In the genomic region with DNA sequence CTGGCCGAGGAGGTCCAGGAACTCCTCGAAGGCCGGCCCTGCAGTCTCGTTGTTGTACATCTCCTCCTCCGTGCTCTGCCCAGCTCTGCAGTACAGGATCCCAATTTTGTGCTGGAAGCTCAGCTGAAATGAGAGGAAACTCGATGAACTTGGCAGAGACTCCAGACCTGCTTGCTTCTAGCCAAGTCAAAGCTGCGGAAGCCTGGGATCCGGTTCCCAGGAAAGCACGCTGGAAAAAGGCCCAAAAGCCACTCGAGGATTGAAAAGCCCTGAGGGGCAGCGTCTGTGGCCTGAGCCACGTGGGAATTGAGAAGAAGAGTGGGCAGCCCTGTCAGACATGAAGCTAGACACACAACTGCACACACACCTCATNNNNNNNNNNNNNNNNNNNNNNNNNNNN, we compare ENCODE assay signal across 8 mouse cellular contexts.
DNase-seq lines count a peak whose midpoint lies in the region; ATAC-seq lines count a peak whose summit lies in the region.
"Had no signal": no experiment of that assay in that cellular context is flagged by ENCODE, and none has a peak within 500 bp of the region (broad histone marks: within the 10 kb centered on the region; RNA-seq: fewer than 3 reads in every experiment).

No protein-coding gene starts in this region.

- no peaks in the 10 kb centered on the region for H3K9me3 ChIP-seq in heart, embryonic 13.5 days
- H3K9me3 ChIP-seq: neural tube, embryonic 12.5 days had no signal

- peaks cover 11% of the 10 kb centered on the region; the same call in 1 of the 2 replicates for H3K4me1 ChIP-seq in heart, embryonic 13.5 days

- H3K27me3 ChIP-seq in heart, embryonic 13.5 days (replicated peaks), result no peaks in the 10 kb centered on the region
- H3K27me3 ChIP-seq: neural tube, embryonic 12.5 days had no signal

- peaks cover 83% of the 10 kb centered on the region for H3K36me3 ChIP-seq in heart, embryonic 13.5 days

- no peak overlapping the region for H3K4me2 ChIP-seq in heart, embryonic 13.5 days
- H3K4me2 ChIP-seq: neural tube, embryonic 12.5 days had no signal

- no peak overlapping the region for H3K4me3 ChIP-seq in heart, embryonic 13.5 days
- H3K4me3 ChIP-seq: neural tube, embryonic 12.5 days had no signal

- peak; percentile 16 for DNase-seq in ovary, postnatal 10 days (ENCODE audit: low spot score)
- DNase-seq in ovary, postnatal 36 days (ENCODE audit: low spot score), result no peak
- peak; percentile 86 to 89 for DNase-seq in cerebellum, postnatal 14 days
- DNase-seq in left cerebral cortex, adult 18-20 months (ENCODE audit: low spot score in 2 of 2), result peak; percentile 18 to 36
- DNase-seq in embryo, embryonic 10.5 days (ENCODE audit: low spot score), result no peak
- DNase-seq in liver, result no peak

- WGBS in heart, embryonic 13.5 days, result 78% methylated on average over 12 of the region's 12 CpGs

- H3K9ac ChIP-seq in heart, embryonic 13.5 days, result no peak overlapping the region
- H3K9ac ChIP-seq: neural tube, embryonic 12.5 days had no signal

- peak overlapping the region; percentile 4; the same call in 1 of the 2 replicates for H3K27ac ChIP-seq in heart, embryonic 13.5 days (replicated peaks)
- H3K27ac ChIP-seq: neural tube, embryonic 12.5 days had no signal

- ATAC-seq in heart, embryonic 13.5 days (ENCODE audit: extremely low read depth, insufficient number of reproducible peaks, low FRiP score, low TSS enrichment), result no peak

Comparison
In these comparisons a context has a peak if more than half of its experiments do, and no peak if none do; other contexts are left out.
1. DNase-seq: peak in ovary, postnatal 10 days (single experiment), cerebellum, postnatal 14 days (2 of 2) and left cerebral cortex, adult 18-20 months (2 of 2); none in ovary, postnatal 36 days (single experiment), embryo, embryonic 10.5 days (single experiment) and liver (single experiment).